Mouse (Mus musculus) kidney, embryonic 15.5 days (tissue): ENCODE measurements around the gene Pebp1. TPM values are rescaled to one million over a fixed set of nuclear protein-coding genes. Genes with fewer than 3 reads are reported as not detected.

ENCODE experiments used
- ATAC-seq: fragments of 200-750 bp; cut with Nextera tagmentation; replicated peaks from 2 replicates; pipeline ENCODE4 v1.8.0; 2017; ENCODE audit warnings: moderate TSS enrichment; ENCODE audit not compliant: low FRiP score
- H3K27ac ChIP-seq: fragments of 300-500 bp; sonication (generic); 2 replicates; pipeline ENCODE4 v1.5.1; 2015; ENCODE audit warnings: mild to moderate bottlenecking, inconsistent platforms
- H3K27me3 ChIP-seq: fragments of 300-500 bp; sonication (generic); 2 replicates; pipeline ENCODE4 v1.6.1; 2015; ENCODE audit warnings: inconsistent platforms
- H3K36me3 ChIP-seq: fragments of 300-500 bp; sonication (generic); 2 replicates; pipeline ENCODE4 v1.6.1; 2015; ENCODE audit warnings: inconsistent platforms
- H3K4me1 ChIP-seq: fragments of 300-500 bp; sonication (generic); 2 replicates; pipeline ENCODE4 v1.6.1; 2015; ENCODE audit warnings: inconsistent platforms
- H3K4me2 ChIP-seq: fragments of 300-500 bp; sonication (generic); 2 replicates; pipeline ENCODE4 v1.6.1; 2015; ENCODE audit warnings: moderate library complexity, mild to moderate bottlenecking, inconsistent platforms
- H3K4me3 ChIP-seq: fragments of 300-500 bp; sonication (generic); replicated peaks from 2 replicates; pipeline ENCODE4 v1.5.1; 2015; ENCODE audit warnings: mild to moderate bottlenecking, inconsistent platforms
- H3K9ac ChIP-seq: fragments of 300-500 bp; sonication (generic); 2 replicates; pipeline ENCODE4 v1.6.1; 2015; ENCODE audit warnings: mild to moderate bottlenecking, inconsistent platforms
- H3K9me3 ChIP-seq: fragments of 300-500 bp; sonication (generic); replicated peaks from 2 replicates; pipeline ENCODE4 v1.6.1; 2016; ENCODE audit warnings: inconsistent platforms
- WGBS: fragments of 180-500 bp; shearing (Covaris S2); methylation state at CpG from one replicate; pipeline ENCODE4 v1.1.7; 2015; ENCODE audit warnings: mixed read lengths; 5-methylcytosine and 5-hydroxymethylcytosine counted together
- polyA plus RNA-seq: library from polyadenylated mRNA; unstranded; fragments of >200 nt; fragmentation: Nextera tagmentation; extraction: Ambion mirVana; gene quantifications from 2 replicates; pipeline ENCODE4 v1.2.1, GENCODE M21; 2015

The Pebp1 gene
- polyA plus RNA-seq, 1 experiment from 2014 or later = 766 TPM

DNA sequence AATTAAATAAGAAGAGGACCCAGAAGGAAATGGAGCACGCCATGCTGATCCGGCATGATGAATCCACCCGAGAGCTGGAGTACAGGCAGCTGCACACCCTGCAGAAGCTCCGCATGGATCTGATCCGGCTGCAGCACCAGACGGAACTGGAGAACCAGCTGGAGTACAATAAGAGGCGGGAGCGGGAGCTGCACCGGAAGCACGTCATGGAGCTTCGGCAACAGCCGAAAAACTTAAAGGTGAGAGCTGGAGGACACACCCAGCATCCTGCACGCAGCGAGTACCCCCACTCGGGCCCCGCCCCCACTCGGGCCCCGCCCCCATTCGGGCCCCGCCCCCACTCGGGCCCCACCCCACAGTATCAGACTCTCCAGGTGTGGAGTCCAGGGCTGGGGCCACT lies 23.9 kb downstream of the Pebp1 start:
- H3K4me3 ChIP-seq = no peak overlapping the region
- no peak for ATAC-seq
- no peaks in the 10 kb centered on the region for H3K4me1 ChIP-seq
- no peaks in the 10 kb centered on the region; the same call in 1 of the 2 replicates for H3K9me3 ChIP-seq
- H3K9ac ChIP-seq = no peak overlapping the region
- no peak overlapping the region for H3K4me2 ChIP-seq
- no peaks in the 10 kb centered on the region for H3K27me3 ChIP-seq
- H3K36me3 ChIP-seq = peaks cover 23% of the 10 kb centered on the region
- H3K27ac ChIP-seq = no peak overlapping the region
- WGBS = 82% methylated on average over 21 of the region's 21 CpGs

DNA sequence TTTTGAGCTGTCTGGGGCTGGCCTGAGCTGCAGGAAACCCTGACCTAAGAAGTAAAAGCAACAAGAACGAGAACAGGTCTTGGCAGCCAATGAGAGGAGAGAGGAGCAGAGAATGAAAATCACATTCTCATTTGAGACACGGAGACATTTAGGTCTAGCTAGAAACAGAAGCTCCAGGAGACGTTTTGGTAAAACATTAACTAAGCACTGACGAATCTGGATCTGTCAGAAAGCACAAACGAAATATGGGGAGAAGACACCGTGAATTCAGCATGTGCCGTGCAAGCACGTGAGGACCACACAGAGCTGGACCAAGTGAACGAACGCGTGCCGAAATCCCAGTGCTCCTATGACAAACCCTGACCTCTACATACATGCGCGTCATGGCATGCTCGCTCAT lies 29.1 kb downstream of the Pebp1 start:
- no peak overlapping the region for H3K9ac ChIP-seq
- H3K27ac ChIP-seq = no peak overlapping the region
- H3K4me1 ChIP-seq = no peaks in the 10 kb centered on the region
- no peak for ATAC-seq
- no peaks in the 10 kb centered on the region for H3K27me3 ChIP-seq
- no peak overlapping the region for H3K4me3 ChIP-seq
- H3K9me3 ChIP-seq = no peaks in the 10 kb centered on the region
- H3K4me2 ChIP-seq = no peak overlapping the region
- WGBS = 80% methylated on average over 15 of the region's 15 CpGs
- H3K36me3 ChIP-seq = peaks cover 27% of the 10 kb centered on the region

DNA sequence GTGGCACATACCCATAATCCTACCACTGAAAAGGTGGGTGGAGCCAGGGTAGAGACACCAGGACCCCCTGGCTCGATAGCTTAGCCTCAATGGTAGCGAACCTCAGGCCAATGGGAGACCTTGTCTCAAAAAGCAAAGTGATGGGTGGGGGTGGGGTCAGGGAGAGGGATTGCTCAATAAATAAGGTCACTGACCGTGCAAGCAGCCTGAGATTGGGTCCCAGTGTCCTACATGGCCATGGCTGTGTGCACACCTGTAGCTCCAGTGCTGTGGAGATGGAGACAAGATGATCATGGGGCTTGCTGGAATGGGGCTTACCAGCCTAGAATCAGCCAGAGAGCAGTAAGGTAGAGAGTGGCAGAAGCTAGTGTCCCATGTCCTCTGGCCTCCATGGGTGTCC lies 35.7 kb downstream of the Pebp1 start:
- Histone ChIP-seq H3K27me3 (no peaks in the 10 kb centered on the region), H3K9ac (no peak overlapping the region), H3K4me3 (no peak overlapping the region), H3K36me3 (peaks cover 12% of the 10 kb centered on the region), H3K27ac (no peak overlapping the region), H3K4me1 (no peaks in the 10 kb centered on the region), H3K4me2 (no peak overlapping the region), H3K9me3 (no peaks in the 10 kb centered on the region)
- no peak for ATAC-seq
- 95% methylated on average over 3 of the region's 3 CpGs for WGBS

DNA sequence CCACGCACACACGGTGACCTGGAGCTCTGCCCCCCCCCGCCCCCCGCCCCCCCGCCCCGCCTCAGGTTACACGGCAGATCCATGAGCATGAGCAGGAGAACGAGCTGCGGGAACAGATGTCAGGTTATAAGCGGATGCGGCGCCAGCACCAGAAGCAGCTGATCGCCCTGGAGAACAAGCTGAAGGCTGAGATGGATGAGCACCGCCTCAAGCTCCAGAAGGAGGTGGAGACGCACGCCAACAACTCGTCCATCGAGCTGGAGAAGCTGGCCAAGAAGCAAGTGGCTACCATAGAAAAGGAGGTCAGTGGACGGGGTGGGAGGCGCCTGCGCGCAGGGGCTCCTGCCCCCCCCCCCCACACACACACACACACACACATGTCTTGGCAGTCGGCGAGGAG lies 36.6 kb downstream of the Pebp1 start:
- H3K9me3 ChIP-seq = no peaks in the 10 kb centered on the region
- no peak overlapping the region for H3K4me3 ChIP-seq
- no peak for ATAC-seq
- peaks cover 6% of the 10 kb centered on the region; the same call in 1 of the 2 replicates for H3K36me3 ChIP-seq
- 63% methylated on average over 24 of the region's 24 CpGs for WGBS
- no peaks in the 10 kb centered on the region for H3K4me1 ChIP-seq
- H3K4me2 ChIP-seq = no peak overlapping the region
- no peak overlapping the region for H3K9ac ChIP-seq
- no peak overlapping the region for H3K27ac ChIP-seq
- H3K27me3 ChIP-seq = no peaks in the 10 kb centered on the region

DNA sequence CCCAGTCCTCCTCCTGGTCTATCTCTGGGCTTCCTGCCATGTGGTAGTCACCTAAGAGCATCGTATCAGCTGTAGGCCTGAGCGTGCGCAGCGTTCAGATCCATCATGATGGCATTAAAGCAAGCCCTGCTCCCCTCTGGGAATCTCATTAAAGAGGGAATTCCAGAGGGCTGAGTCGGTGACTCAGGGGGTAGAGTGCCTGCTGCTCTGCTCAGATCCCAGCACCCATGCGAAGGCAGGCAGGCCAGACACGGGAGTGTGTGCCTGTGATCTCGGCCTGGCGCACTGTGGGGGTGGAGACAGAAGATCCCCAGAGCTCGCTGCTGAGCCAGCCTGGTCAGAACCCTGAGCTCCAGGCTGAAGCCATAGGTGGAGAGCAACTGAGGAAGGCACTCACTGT lies 39.1 kb downstream of the Pebp1 start:
- H3K4me3 ChIP-seq = no peak overlapping the region
- no peak overlapping the region for H3K4me2 ChIP-seq
- H3K27ac ChIP-seq = no peak overlapping the region
- WGBS = 41% methylated on average over 10 of the region's 10 CpGs
- peaks cover 6% of the 10 kb centered on the region; the same call in 1 of the 2 replicates for H3K36me3 ChIP-seq
- ATAC-seq = no peak
- H3K9me3 ChIP-seq = no peaks in the 10 kb centered on the region
- H3K27me3 ChIP-seq = no peaks in the 10 kb centered on the region
- no peak overlapping the region for H3K9ac ChIP-seq
- H3K4me1 ChIP-seq = no peaks in the 10 kb centered on the region

DNA sequence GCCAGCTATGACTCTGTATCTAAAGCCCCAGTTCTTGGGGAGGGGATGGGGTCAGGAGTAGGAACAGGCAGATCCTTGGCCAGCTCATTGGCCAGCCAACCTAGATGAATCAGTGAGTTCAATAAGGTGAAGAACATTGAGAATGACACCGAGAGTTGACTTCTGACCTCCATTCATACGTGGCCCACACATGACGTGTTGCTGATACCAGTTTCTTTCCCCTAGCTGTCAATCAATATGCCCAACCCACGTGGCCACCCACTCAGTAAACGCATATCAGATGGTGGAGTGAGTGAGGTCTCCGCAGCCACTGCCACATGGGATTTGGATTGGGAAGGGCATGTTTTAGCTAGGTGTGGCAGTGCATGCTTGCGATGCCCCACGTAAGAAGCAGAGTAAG lies 42.3 kb downstream of the Pebp1 start:
- Histone ChIP-seq H3K36me3 (no peaks in the 10 kb centered on the region), H3K9me3 (no peaks in the 10 kb centered on the region), H3K27me3 (peaks cover 5% of the 10 kb centered on the region; the same call in 1 of the 2 replicates), H3K27ac (no peak overlapping the region), H3K9ac (no peak overlapping the region), H3K4me3 (no peak overlapping the region), H3K4me1 (peaks cover 18% of the 10 kb centered on the region), H3K4me2 (no peak overlapping the region)
- no peak for ATAC-seq
- WGBS = 93% methylated on average over 8 of the region's 8 CpGs

DNA sequence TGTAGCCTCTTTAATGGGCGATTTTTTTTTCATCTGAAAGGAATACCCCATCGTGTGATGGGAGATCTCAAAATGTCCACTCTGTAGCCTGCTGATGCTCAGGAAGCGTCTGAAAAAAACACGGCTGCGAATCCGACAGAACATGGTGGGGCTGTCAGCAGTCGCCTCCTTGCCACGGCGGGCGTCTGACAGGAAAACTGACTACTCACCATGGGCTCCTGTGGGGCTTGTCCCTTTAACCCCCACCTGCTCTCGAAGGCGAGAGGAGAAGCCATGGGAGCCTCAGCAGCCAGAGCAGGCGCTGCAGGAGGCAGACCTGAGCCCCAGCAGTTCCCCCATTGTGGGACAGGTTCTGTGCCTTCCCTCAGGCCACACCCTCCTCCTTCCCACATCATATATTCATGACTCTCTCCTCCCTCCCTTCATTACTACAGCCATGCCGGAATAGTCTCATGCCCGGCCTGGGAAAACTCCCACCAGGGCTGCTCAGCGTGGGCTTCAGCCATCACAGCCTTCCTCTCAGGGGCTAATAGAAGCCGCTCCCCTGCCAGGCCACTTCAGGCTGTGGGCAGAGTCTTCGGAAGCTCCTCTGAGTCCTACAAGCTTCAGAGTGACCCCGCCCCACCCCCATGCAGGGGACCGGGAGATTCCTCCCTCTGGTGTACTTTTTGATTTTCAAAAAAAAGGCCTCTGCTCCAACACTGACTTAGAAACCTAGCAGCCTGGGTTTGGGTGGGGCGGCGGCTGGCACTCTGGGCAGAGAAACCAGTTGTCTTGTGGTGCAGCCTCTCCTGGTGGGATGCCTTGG lies 44.5 kb downstream of the Pebp1 start:
- H3K4me2 ChIP-seq = peak overlapping the region; percentile 57
- ATAC-seq = no peak
- H3K4me3 ChIP-seq = peak overlapping the region; percentile 28
- H3K27me3 ChIP-seq = peaks cover 5% of the 10 kb centered on the region; the same call in 1 of the 2 replicates
- 28% methylated on average over 22 of the region's 22 CpGs for WGBS
- no peaks in the 10 kb centered on the region for H3K9me3 ChIP-seq
- H3K27ac ChIP-seq = no peak overlapping the region
- H3K4me1 ChIP-seq = peaks cover 22% of the 10 kb centered on the region
- no peaks in the 10 kb centered on the region for H3K36me3 ChIP-seq
- no peak overlapping the region for H3K9ac ChIP-seq

DNA sequence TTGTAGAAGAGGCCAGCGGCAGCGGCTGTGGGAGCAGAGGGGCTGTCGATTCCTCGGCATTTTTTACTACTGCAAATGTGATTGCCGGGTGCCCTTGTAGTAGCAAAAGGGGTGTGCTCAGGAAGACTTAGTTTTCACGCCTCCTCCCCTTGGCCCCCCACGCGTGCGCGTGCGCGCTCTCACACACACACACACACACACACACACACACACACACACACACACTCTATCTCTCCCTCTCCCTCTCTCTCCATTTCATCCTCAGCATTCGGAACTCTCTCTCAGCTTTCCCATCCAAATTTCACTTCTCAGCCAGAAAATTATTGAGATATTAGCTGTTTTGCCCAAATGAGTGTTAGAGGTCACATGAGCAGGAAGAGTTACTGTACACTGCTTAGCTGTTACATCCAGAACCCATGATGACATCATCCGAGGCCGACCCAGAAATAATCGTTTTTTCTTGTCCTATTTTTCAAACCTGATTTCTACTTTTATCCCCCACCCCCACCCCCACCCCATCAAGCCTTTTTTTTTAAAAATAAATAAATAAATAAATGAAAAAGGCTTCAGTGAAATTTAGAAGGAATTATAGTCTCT lies 45.4 kb downstream of the Pebp1 start:
- H3K9me3 ChIP-seq = no peaks in the 10 kb centered on the region
- WGBS = 41% methylated on average over 16 of the region's 16 CpGs

DNA sequence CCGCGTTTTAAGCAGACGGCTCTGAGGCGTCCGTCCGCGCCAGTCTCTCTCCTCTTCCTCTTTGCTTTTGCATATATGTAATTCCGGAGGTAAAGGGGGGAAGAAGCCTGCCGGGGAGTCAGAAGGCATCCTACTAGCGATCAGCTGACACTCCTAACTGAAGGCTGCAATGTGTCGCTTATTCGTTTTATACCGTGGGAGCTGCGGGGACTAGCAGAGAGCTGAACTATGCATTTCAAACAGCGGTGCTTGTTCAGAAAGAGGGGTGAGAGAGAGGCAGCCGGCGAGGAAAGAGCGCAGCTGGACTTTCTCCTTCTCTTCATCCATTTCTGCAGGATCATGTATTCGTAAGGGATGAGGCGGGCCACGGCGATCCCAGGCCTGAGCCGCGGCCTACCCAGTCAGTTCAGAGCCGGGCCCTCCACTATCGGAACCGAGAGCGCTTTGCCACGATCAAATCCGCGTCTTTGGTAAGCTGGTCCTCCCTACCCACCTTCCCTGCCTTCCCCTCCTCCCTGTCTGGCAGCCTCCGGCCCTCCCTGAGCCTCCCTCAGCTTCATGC lies 46.6 kb downstream of the Pebp1 start:
- H3K4me2 ChIP-seq = peak overlapping the region; percentile 65

More for the DNA sequence above, 45.4 kb downstream of the Pebp1 start:
- Histone ChIP-seq H3K4me2 (peak overlapping the region; percentile 57), H3K4me3 (peak overlapping the region; percentile 7; the same call in 1 of the 2 replicates), H3K27ac (no peak overlapping the region), H3K36me3 (no peaks in the 10 kb centered on the region), H3K4me1 (peaks cover 22% of the 10 kb centered on the region), H3K27me3 (peaks cover 5% of the 10 kb centered on the region; the same call in 1 of the 2 replicates), H3K9ac (no peak overlapping the region)
- no peak for ATAC-seq

DNA sequence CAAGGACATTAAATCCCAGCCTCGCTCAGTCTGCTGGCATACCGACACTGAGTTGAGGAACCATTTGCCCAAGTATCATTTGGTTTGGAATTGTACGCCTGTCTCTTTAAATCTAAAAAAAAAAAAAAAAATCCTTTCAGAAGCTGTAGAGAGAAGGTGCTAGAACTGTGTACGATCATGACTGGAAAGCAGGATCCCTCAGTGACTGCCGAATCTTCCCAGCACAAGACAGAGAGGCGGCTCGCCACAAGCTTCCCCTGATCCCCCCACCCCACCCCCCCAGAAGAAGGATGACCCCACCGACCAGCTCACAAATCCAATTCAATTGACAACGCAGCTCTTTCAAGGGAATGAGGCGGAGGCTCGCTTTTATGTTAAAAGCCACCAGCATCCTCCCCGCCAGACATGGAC lies 47.1 kb downstream of the Pebp1 start:
- 4% methylated on average over 12 of the region's 12 CpGs for WGBS
- peak overlapping the region; percentile 35; the same call in 1 of the 2 replicates for H3K9ac ChIP-seq
- peaks cover 22% of the 10 kb centered on the region for H3K4me1 ChIP-seq
- H3K36me3 ChIP-seq = no peaks in the 10 kb centered on the region
- H3K4me3 ChIP-seq = peak overlapping the region; percentile 42
- H3K27ac ChIP-seq = no peak overlapping the region
- H3K4me2 ChIP-seq = peak overlapping the region; percentile 65
- peaks cover 5% of the 10 kb centered on the region; the same call in 1 of the 2 replicates for H3K27me3 ChIP-seq
- no peaks in the 10 kb centered on the region for H3K9me3 ChIP-seq
- no peak for ATAC-seq

More for the DNA sequence above, 46.6 kb downstream of the Pebp1 start:
- Histone ChIP-seq H3K27ac (no peak overlapping the region), H3K9me3 (no peaks in the 10 kb centered on the region), H3K9ac (peak overlapping the region; percentile 35), H3K36me3 (no peaks in the 10 kb centered on the region), H3K4me3 (peak overlapping the region; percentile 42), H3K4me1 (peaks cover 22% of the 10 kb centered on the region), H3K27me3 (peaks cover 5% of the 10 kb centered on the region; the same call in 1 of the 2 replicates)
- 3% methylated on average over 32 of the region's 32 CpGs for WGBS
- ATAC-seq = no peak; the same call in 1 of the 2 replicates

DNA sequence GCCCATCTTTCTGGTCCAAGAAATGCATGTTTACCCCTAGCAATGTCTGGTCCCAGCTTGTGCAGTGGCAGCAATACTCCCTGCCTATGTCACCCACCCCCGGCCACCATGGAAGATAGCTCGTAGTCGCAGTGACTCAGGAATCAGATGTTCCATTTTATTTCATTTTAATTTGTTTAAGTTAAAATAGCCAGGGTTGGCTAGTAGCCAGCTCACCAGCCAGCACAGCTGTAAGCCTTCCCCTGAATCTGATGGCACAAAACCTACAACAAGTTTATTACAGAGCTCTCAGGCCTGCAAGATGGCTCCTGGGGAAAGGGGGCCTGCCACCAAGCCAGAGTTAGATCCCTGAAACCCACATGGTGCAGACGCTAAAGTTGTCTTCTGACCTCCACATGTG lies 48.3 kb downstream of the Pebp1 start:
- 76% methylated on average over 4 of the region's 4 CpGs for WGBS
- H3K9ac ChIP-seq = no peak overlapping the region
- no peaks in the 10 kb centered on the region for H3K9me3 ChIP-seq
- H3K27ac ChIP-seq = no peak overlapping the region
- no peak overlapping the region for H3K4me3 ChIP-seq
- H3K27me3 ChIP-seq = peaks cover 5% of the 10 kb centered on the region; the same call in 1 of the 2 replicates
- ATAC-seq = no peak
- no peak overlapping the region for H3K4me2 ChIP-seq
- H3K36me3 ChIP-seq = peaks cover 4% of the 10 kb centered on the region; the same call in 1 of the 2 replicates
- peaks cover 22% of the 10 kb centered on the region for H3K4me1 ChIP-seq

DNA sequence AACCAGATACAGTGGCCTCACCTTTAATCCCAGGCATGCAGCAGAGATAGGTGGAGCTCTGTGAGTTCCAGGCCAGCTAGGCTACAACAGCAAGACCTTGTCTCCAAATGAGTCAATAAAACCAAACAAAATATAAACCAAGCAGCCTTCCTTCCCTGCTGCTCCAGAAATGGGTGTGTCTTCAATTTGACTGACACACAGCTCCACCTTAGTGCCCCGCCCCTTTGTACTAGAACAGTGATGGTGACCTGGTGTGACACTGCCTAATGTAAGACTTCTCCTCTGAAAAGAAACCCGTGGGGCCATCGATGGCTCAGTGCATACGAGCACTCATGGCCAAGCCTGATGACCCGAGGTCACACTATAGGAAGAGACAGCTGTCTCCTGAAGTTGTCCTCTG lies 50.9 kb downstream of the Pebp1 start:
- no peak overlapping the region for H3K27ac ChIP-seq
- 78% methylated on average over 5 of the region's 5 CpGs for WGBS
- no peak overlapping the region for H3K4me2 ChIP-seq
- H3K27me3 ChIP-seq = no peaks in the 10 kb centered on the region
- peaks cover 9% of the 10 kb centered on the region; the same call in 1 of the 2 replicates for H3K36me3 ChIP-seq
- H3K9me3 ChIP-seq = no peaks in the 10 kb centered on the region
- H3K4me1 ChIP-seq = peaks cover 8% of the 10 kb centered on the region
- no peak overlapping the region for H3K9ac ChIP-seq
- no peak overlapping the region for H3K4me3 ChIP-seq
- no peak for ATAC-seq
